Mouse (Mus musculus): Measurements from ENCODE around the gene Cd38.

DNA sequence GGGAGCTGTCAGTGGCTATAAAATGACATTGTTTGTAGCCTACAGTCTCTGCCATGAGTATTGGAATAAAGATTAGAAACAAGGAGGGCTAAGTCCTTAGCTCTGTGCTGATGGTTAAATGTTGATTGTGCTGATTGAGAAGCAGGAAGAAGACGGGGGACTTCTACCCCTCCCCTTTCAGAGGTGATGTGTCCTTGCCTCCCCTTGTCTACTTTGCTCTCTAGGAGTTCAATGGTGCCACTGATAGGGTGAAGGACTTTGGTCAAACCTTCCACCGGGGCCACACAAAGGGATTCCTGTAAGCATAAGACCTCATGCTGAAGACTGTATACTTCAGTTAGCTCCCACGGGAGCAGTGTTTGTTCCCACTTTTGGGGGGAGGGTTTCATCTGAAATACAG is 45.5 kb upstream of the Cd38 start:
- no peak for TF ChIP-seq CTCF (IDR thresholded peaks at IDR 0.05)
- TF ChIP-seq EP300 (IDR thresholded peaks at IDR 0.05) = no peak

Measured in lung, postnatal 0 days (tissue).